In the genomic region with DNA sequence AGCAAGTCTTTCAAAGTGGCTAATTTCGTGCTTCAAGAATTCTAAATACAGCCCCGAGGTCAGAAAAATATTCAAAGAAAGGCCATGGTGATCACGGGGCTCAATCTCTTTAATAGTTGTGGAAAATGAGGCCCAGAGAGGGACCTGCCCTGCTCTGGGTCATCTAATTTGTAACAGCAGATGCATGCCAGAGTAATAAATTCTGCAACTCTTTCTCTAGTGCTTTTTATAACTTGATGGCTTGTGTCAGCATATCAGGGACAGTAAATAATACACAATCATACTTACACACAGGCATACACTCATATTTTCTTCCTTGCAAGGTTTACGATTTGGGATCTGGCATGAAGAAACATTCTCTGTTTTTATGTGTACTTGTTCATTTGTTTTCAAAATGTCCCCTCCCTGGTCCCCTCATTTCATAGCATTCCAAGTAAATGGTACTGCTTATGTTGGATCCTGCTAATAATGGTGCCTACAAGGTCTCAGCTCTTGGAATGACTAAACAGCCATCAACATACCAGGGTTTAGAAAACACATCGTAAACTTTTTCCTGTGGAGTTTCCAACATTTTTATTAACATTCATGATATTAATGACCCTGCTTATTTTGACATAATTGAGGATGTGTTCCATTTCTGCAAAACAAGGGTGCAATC, we compare ENCODE assay signal across 10 mouse cellular contexts. TPM values are rescaled to one million over a fixed set of nuclear protein-coding genes. Genes with fewer than 3 reads are reported as not detected.
A peak's percentile ranks its signal among the peaks of the same experiment; 100 is the strongest.
DNase-seq lines count a peak whose midpoint lies in the region; ATAC-seq and TF ChIP-seq lines count a peak whose summit lies in the region.
"Had no signal": no experiment of that assay in that cellular context is flagged by ENCODE, and none has a peak within 500 bp of the region (broad histone marks: within the 10 kb centered on the region; RNA-seq: fewer than 3 reads in every experiment).

No protein-coding gene starts in this region.

- TF ChIP-seq CTCF in kidney, adult 2 months (conservative IDR thresholded peaks at IDR 0.05; ENCODE audit: insufficient read depth, insufficient read length, low read depth, low read length): no peak

- TF ChIP-seq POLR2A in kidney, adult 2 months (IDR thresholded peaks at IDR 0.05; ENCODE audit: low read depth, low read length): no peak

- H3K36me3 ChIP-seq in kidney, adult 2 months (ENCODE audit: control insufficient read depth, insufficient read depth, low read length): no peaks in the 10 kb centered on the region
- H3K36me3 ChIP-seq in midbrain, embryonic 15.5 days (replicated peaks): no peaks in the 10 kb centered on the region
- no peaks in the 10 kb centered on the region for H3K36me3 ChIP-seq in midbrain, embryonic 10.5 days
- H3K36me3 ChIP-seq in hindbrain, embryonic 12.5 days: no peaks in the 10 kb centered on the region
- no peaks in the 10 kb centered on the region for H3K36me3 ChIP-seq in neural tube, embryonic 13.5 days
- H3K36me3 ChIP-seq: G1E had no signal

- DNase-seq in kidney, adult 2 months: peak; percentile 52
- DNase-seq in kidney, postnatal 4 days: no peak
- DNase-seq in midbrain, embryonic 10.5 days (ENCODE audit: low spot score): no peak
- DNase-seq in embryo, embryonic 10 days (ENCODE audit: low spot score): no peak

- no peak overlapping the region for H3K4me3 ChIP-seq in kidney, adult 2 months (ENCODE audit: insufficient read depth, low read depth, low read length)
- H3K4me3 ChIP-seq in midbrain, embryonic 15.5 days: no peak overlapping the region
- H3K4me3 ChIP-seq in midbrain, embryonic 10.5 days: no peak overlapping the region
- H3K4me3 ChIP-seq in hindbrain, embryonic 12.5 days: no peak overlapping the region
- no peak overlapping the region for H3K4me3 ChIP-seq in neural tube, embryonic 13.5 days

- H3K9me3 ChIP-seq in midbrain, embryonic 15.5 days: no peaks in the 10 kb centered on the region
- H3K9me3 ChIP-seq in midbrain, embryonic 10.5 days (replicated peaks): no peaks in the 10 kb centered on the region
- no peaks in the 10 kb centered on the region for H3K9me3 ChIP-seq in hindbrain, embryonic 12.5 days (replicated peaks)
- H3K9me3 ChIP-seq in neural tube, embryonic 13.5 days: no peaks in the 10 kb centered on the region

- H3K4me2 ChIP-seq in midbrain, embryonic 15.5 days: no peak overlapping the region
- H3K4me2 ChIP-seq in hindbrain, embryonic 12.5 days (replicated peaks): peak overlapping the region; percentile 17; the same call in 1 of the 2 replicates
- peak overlapping the region; percentile 18 for H3K4me2 ChIP-seq in neural tube, embryonic 13.5 days

- no peak overlapping the region for H3K27ac ChIP-seq in kidney, adult 2 months (ENCODE audit: insufficient read depth, low read depth, low read length)
- no peak overlapping the region for H3K27ac ChIP-seq in midbrain, embryonic 15.5 days
- no peak overlapping the region for H3K27ac ChIP-seq in midbrain, embryonic 10.5 days (replicated peaks)
- H3K27ac ChIP-seq in hindbrain, embryonic 12.5 days: peak overlapping the region; percentile 44
- peak overlapping the region; percentile 40; the same call in 1 of the 2 replicates for H3K27ac ChIP-seq in neural tube, embryonic 13.5 days (replicated peaks)
- H3K27ac ChIP-seq: macrophage had no signal

- H3K27me3 ChIP-seq in kidney, adult 2 months (replicated peaks; ENCODE audit: control insufficient read depth, insufficient read depth, low read length): no peaks in the 10 kb centered on the region; the same call in 1 of the 2 replicates
- H3K27me3 ChIP-seq in midbrain, embryonic 15.5 days (replicated peaks): no peaks in the 10 kb centered on the region
- no peaks in the 10 kb centered on the region for H3K27me3 ChIP-seq in midbrain, embryonic 10.5 days (ENCODE audit: low read depth, poor library complexity, severe bottlenecking)
- H3K27me3 ChIP-seq in hindbrain, embryonic 12.5 days: peaks cover 3% of the 10 kb centered on the region; the same call in 1 of the 2 replicates
- H3K27me3 ChIP-seq in neural tube, embryonic 13.5 days: peaks cover 25% of the 10 kb centered on the region

- 0 out of 2 replicates have a peak, but pooled peaks have one; percentile 30 for ATAC-seq in midbrain, embryonic 15.5 days (replicated peaks)
- ATAC-seq in hindbrain, embryonic 12.5 days (ENCODE audit: low FRiP score): no peak
- ATAC-seq in neural tube, embryonic 13.5 days (ENCODE audit: low read depth): peak; percentile 53; the same call in 1 of the 2 replicates
- no peak for ATAC-seq in erythroblast, adult 5-6 weeks (replicated peaks; ENCODE audit: low FRiP score, poor library complexity, severe bottlenecking)

- WGBS in kidney, adult 2 months: 33% methylated on average over 5 of the region's 5 CpGs
- 38% methylated on average over 5 of the region's 5 CpGs for WGBS in midbrain, embryonic 15.5 days
- 44% methylated on average over 5 of the region's 5 CpGs for WGBS in midbrain, embryonic 10.5 days
- WGBS in hindbrain, embryonic 12.5 days: 37% methylated on average over 5 of the region's 5 CpGs
- WGBS in neural tube, embryonic 13.5 days: 24% methylated on average over 5 of the region's 5 CpGs

- no peaks in the 10 kb centered on the region; the same call in 1 of the 2 replicates for H3K4me1 ChIP-seq in kidney, adult 2 months (ENCODE audit: control insufficient read depth, insufficient read depth, low read length)
- H3K4me1 ChIP-seq in midbrain, embryonic 15.5 days: peaks cover 11% of the 10 kb centered on the region
- H3K4me1 ChIP-seq in midbrain, embryonic 10.5 days: peaks cover 14% of the 10 kb centered on the region
- peaks cover 9% of the 10 kb centered on the region; the same call in 1 of the 2 replicates for H3K4me1 ChIP-seq in hindbrain, embryonic 12.5 days
- H3K4me1 ChIP-seq in neural tube, embryonic 13.5 days (replicated peaks): peaks cover 15% of the 10 kb centered on the region

- H3K9ac ChIP-seq in midbrain, embryonic 15.5 days: no peak overlapping the region
- 0 out of 2 replicates have a peak overlapping the region, but pooled peaks have one; percentile 1 for H3K9ac ChIP-seq in hindbrain, embryonic 12.5 days
- H3K9ac ChIP-seq in neural tube, embryonic 13.5 days: no peak overlapping the region

RNA-seq across cellular contexts. Expression of a gene that starts 19.7 kb away (rescaled TPM):
- polyA plus RNA-seq in kidney, adult 2 months (2012; rRNA removed): 13.9 and 15.0 TPM in 2 replicates
- polyA plus RNA-seq in midbrain, embryonic 15.5 days (2015; fragmentation: Nextera tagmentation; extraction: Ambion mirVana): 15.6 TPM in 2 replicates
- polyA plus RNA-seq in midbrain, embryonic 10.5 days (2016; fragmentation: Nextera tagmentation; extraction: Ambion mirVana): 4.2 and 6.2 TPM in 2 replicates
- polyA plus RNA-seq in hindbrain, embryonic 12.5 days (2016; fragmentation: Nextera tagmentation; extraction: Ambion mirVana): 7.6 and 8.8 TPM in 2 replicates
- 13.5 and 14.7 TPM in 2 replicates for polyA plus RNA-seq in neural tube, embryonic 13.5 days (2015; fragmentation: Nextera tagmentation; extraction: Ambion mirVana)
- 85.9 and 123 TPM in 2 replicates for total RNA-seq in erythroblast, adult 5-6 weeks (2015; ENCODE audit: low replicate concordance)
- 86.0 and 87.0 TPM in 2 replicates for total RNA-seq in erythroblast, adult 5-6 weeks (2017; ENCODE audit: low replicate concordance)
- polyA plus RNA-seq: G1E had no signal

RNA-seq across cellular contexts. Expression of a gene that starts 32.5 kb away (rescaled TPM):
- 17.6 and 19.8 TPM in 2 replicates for polyA plus RNA-seq in kidney, adult 2 months (2012; rRNA removed)
- polyA plus RNA-seq in midbrain, embryonic 15.5 days (2015; fragmentation: Nextera tagmentation; extraction: Ambion mirVana): 0.39 and 0.75 TPM in 2 replicates
- polyA plus RNA-seq in midbrain, embryonic 10.5 days (2016; fragmentation: Nextera tagmentation; extraction: Ambion mirVana): 0.14 and 0.35 TPM in 2 replicates
- polyA plus RNA-seq in hindbrain, embryonic 12.5 days (2016; fragmentation: Nextera tagmentation; extraction: Ambion mirVana): 0.60 and 0.70 TPM in 2 replicates
- 0.40 and 0.89 TPM in 2 replicates for polyA plus RNA-seq in neural tube, embryonic 13.5 days (2015; fragmentation: Nextera tagmentation; extraction: Ambion mirVana)
- 1,174 and 1,207 TPM in 2 replicates for total RNA-seq in erythroblast, adult 5-6 weeks (2015; ENCODE audit: low replicate concordance)
- 1,630 and 1,984 TPM in 2 replicates for total RNA-seq in erythroblast, adult 5-6 weeks (2017; ENCODE audit: low replicate concordance)
- polyA plus RNA-seq: G1E had no signal

Comparison
In these comparisons a context has a peak if more than half of its experiments do, and no peak if none do; other contexts are left out.
1. H3K27ac ChIP-seq: peak in hindbrain, embryonic 12.5 days (single experiment) and neural tube, embryonic 13.5 days (single experiment); none in kidney, adult 2 months (single experiment), midbrain, embryonic 15.5 days (single experiment) and midbrain, embryonic 10.5 days (single experiment).
2. ATAC-seq: peak in midbrain, embryonic 15.5 days (single experiment) and neural tube, embryonic 13.5 days (single experiment); none in hindbrain, embryonic 12.5 days (single experiment) and erythroblast, adult 5-6 weeks (single experiment).